ENCODE assay signal across 19 mouse cellular contexts in the genomic region with DNA sequence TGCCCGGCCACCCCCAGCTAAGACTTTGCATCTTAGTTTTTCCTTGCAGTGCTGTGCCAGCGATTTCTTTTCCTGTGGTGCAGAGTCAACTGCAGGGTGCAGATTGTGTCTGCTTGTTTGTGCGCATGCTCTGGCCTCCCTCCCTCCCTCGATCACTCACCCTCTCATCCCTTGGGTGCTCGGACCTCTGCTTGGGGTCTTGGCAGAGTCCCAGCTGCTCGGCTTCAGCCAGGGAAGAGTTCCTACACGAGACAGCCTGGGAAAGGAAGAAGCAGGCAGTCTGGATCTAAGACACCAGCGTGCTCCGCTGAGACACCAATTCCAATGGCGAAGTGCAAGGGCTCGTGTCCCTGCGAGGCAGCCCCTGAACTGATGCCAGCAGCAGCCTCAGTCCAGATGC. TPM values are rescaled to one million over a fixed set of nuclear protein-coding genes. Genes with fewer than 3 reads are reported as not detected.
A peak's percentile ranks its signal among the peaks of the same experiment; 100 is the strongest.
DNase-seq lines count a peak whose midpoint lies in the region; ATAC-seq and TF ChIP-seq lines count a peak whose summit lies in the region.
"Had no signal": no experiment of that assay in that cellular context is flagged by ENCODE, and none has a peak within 500 bp of the region (broad histone marks: within the 10 kb centered on the region; RNA-seq: fewer than 3 reads in every experiment).

No protein-coding gene starts in this region.

- H3K4me1 ChIP-seq in heart, adult 2 months (ENCODE audit: control insufficient read depth, insufficient read depth, low read length): no peaks in the 10 kb centered on the region
- H3K4me1 ChIP-seq in heart, embryonic 11.5 days (ENCODE audit: control insufficient read depth, insufficient read depth, low read length): no peaks in the 10 kb centered on the region
- H3K4me1 ChIP-seq in midbrain, embryonic 16.5 days (ENCODE audit: control insufficient read depth, insufficient read depth, low read length): no peaks in the 10 kb centered on the region
- H3K4me1 ChIP-seq: forebrain, embryonic 10.5 days; midbrain, embryonic 12.5 days had no signal

- TF ChIP-seq CTCF in heart, adult 2 months (IDR thresholded peaks at IDR 0.05): no peak

- intact Hi-C loops in heart, adult 2 months (cut with DNase I): no loop called here

- 66% methylated on average over 12 of the region's 12 CpGs for WGBS in heart, adult 2 months
- 62% methylated on average over 12 of the region's 12 CpGs for WGBS in heart, embryonic 11.5 days (ENCODE audit: insufficient replicate concordance)
- WGBS in midbrain, embryonic 16.5 days: 63% methylated on average over 12 of the region's 12 CpGs

- no peak overlapping the region for H3K27ac ChIP-seq in heart, adult 2 months
- H3K27ac ChIP-seq in heart, embryonic 11.5 days (ENCODE audit: low read depth, low read length): no peak overlapping the region
- no peak overlapping the region for H3K27ac ChIP-seq in midbrain, embryonic 16.5 days (ENCODE audit: low read length)
- H3K27ac ChIP-seq: forebrain, embryonic 10.5 days; hindbrain, embryonic 10.5 days; macrophage; midbrain, embryonic 12.5 days had no signal

- H3K4me3 ChIP-seq in heart, adult 2 months: no peak overlapping the region
- H3K4me3 ChIP-seq in heart, embryonic 11.5 days (ENCODE audit: low read depth, low read length): no peak overlapping the region
- H3K4me3 ChIP-seq in midbrain, embryonic 16.5 days (ENCODE audit: low read depth, low read length): no peak overlapping the region
- H3K4me3 ChIP-seq: forebrain, embryonic 10.5 days; hindbrain, embryonic 10.5 days; midbrain, embryonic 12.5 days had no signal

- H3K9ac ChIP-seq in heart, adult 2 months (ENCODE audit: low read depth, low read length): no peak overlapping the region
- H3K9ac ChIP-seq in heart, embryonic 11.5 days (ENCODE audit: low read depth, low read length): no peak overlapping the region
- H3K9ac ChIP-seq in midbrain, embryonic 16.5 days (ENCODE audit: low read depth, low read length): no peak overlapping the region
- H3K9ac ChIP-seq: liver, postnatal 0 days; midbrain, embryonic 12.5 days had no signal

- ATAC-seq in heart, embryonic 11.5 days (replicated peaks; ENCODE audit: insufficient number of reproducible peaks, low FRiP score, low TSS enrichment): no peak
- ATAC-seq in midbrain, embryonic 16.5 days: no peak
- ATAC-seq: CD4-positive, CD25-positive, alpha-beta regulatory T cell, adult 4 months; liver, postnatal 0 days had no signal

- DNase-seq in adrenal gland, postnatal 10 days: peak; percentile 17
- DNase-seq in adrenal gland, postnatal 4 days (ENCODE audit: low spot score in 2 of 2): no peak
- peak; percentile 45 to 54 for DNase-seq in heart, adult 2 months
- peak; percentile 56 for DNase-seq in testis, postnatal 10 days (ENCODE audit: low spot score)
- DNase-seq in testis, postnatal 14 days (ENCODE audit: low spot score): no peak
- DNase-seq in kidney, postnatal 4 days: peak; percentile 36 to 47
- DNase-seq: cerebellum, adult 11-12 months; cerebellum, postnatal 25 days; thymus, adult 2 months had no signal

- TF ChIP-seq EP300 in heart, adult 2 months (IDR thresholded peaks at IDR 0.05; ENCODE audit: insufficient read depth, low read depth, low read length): no peak

- H3K4me2 ChIP-seq in heart, embryonic 11.5 days: no peak overlapping the region
- H3K4me2 ChIP-seq in midbrain, embryonic 16.5 days (ENCODE audit: low read length): no peak overlapping the region; the same call in 1 of the 2 replicates
- H3K4me2 ChIP-seq: midbrain, embryonic 12.5 days had no signal

- H3K27me3 ChIP-seq in heart, adult 2 months (ENCODE audit: control insufficient read depth, insufficient read depth, low read length): no peaks in the 10 kb centered on the region
- no peaks in the 10 kb centered on the region for H3K27me3 ChIP-seq in heart, embryonic 11.5 days (ENCODE audit: control insufficient read depth, insufficient read depth, low read length)
- H3K27me3 ChIP-seq in midbrain, embryonic 16.5 days (ENCODE audit: control insufficient read depth, insufficient read depth, low read depth, low read length): no peaks in the 10 kb centered on the region
- H3K27me3 ChIP-seq: midbrain, embryonic 12.5 days had no signal

- H3K79me2 ChIP-seq in heart, adult 2 months (replicated peaks; ENCODE audit: control insufficient read depth, insufficient read depth, low read length): no peaks in the 10 kb centered on the region

- TF ChIP-seq POLR2A in heart, adult 2 months (IDR thresholded peaks at IDR 0.05; ENCODE audit: insufficient read depth, low read depth, low read length): no peak

- H3K9me3 ChIP-seq in heart, embryonic 11.5 days (replicated peaks; ENCODE audit: control insufficient read depth, low read length): no peaks in the 10 kb centered on the region
- H3K9me3 ChIP-seq in midbrain, embryonic 16.5 days (replicated peaks; ENCODE audit: control insufficient read depth, low read length, poor library complexity, severe bottlenecking): no peaks in the 10 kb centered on the region
- H3K9me3 ChIP-seq: forebrain, embryonic 10.5 days; G1E; hindbrain, embryonic 10.5 days; midbrain, embryonic 12.5 days had no signal

- no peaks in the 10 kb centered on the region for H3K36me3 ChIP-seq in heart, adult 2 months (ENCODE audit: control insufficient read depth, insufficient read depth, low read length)
- no peaks in the 10 kb centered on the region for H3K36me3 ChIP-seq in heart, embryonic 11.5 days (ENCODE audit: control insufficient read depth, insufficient read depth, low read length)
- no peaks in the 10 kb centered on the region for H3K36me3 ChIP-seq in midbrain, embryonic 16.5 days (ENCODE audit: control insufficient read depth, insufficient read depth, low read length)
- H3K36me3 ChIP-seq: forebrain, embryonic 10.5 days; hindbrain, embryonic 10.5 days; midbrain, embryonic 12.5 days had no signal

RNA-seq across cellular contexts. Expression of a gene that starts 15.3 kb away (rescaled TPM):
- 1 to 10 TPM; 1.2 to 1.4 TPM for total RNA-seq in adrenal gland, postnatal 10 days (2021)
- total RNA-seq in adrenal gland, postnatal 4 days (2021): 1 to 10 TPM; 1.7 to 2.4 TPM
- total RNA-seq in heart, adult 2 months (2021): 1 to 10 TPM; 2.5 to 2.6 TPM
- 1.8 and 2.2 TPM in 2 replicates for polyA plus RNA-seq in heart, adult 2 months (2012; rRNA removed)
- 0.77 and 0.83 TPM in 2 replicates for polyA plus RNA-seq in heart, embryonic 11.5 days (2014; fragmentation: Nextera tagmentation; extraction: Ambion mirVana)
- polyA plus RNA-seq in midbrain, embryonic 16.5 days (2015; fragmentation: Nextera tagmentation; extraction: Ambion mirVana): 0.81 and 0.84 TPM in 2 replicates
- polyA plus RNA-seq: CD4-positive, CD25-positive, alpha-beta regulatory T cell, adult 4 months had no signal

RNA-seq across cellular contexts. Expression of a gene that starts 41.0 kb away (rescaled TPM):
- 10 to 100 TPM; 15.8 to 18.0 TPM for total RNA-seq in adrenal gland, postnatal 10 days (2021)
- 10 to 100 TPM in 1 of 2 experiments, 1 to 10 TPM in 1; 9.1 to 12.4 TPM for total RNA-seq in adrenal gland, postnatal 4 days (2021)
- not detected for total RNA-seq in heart, adult 2 months (2021)
- polyA plus RNA-seq in heart, adult 2 months (2012; rRNA removed): 0.14 TPM in 1 of 2 replicates, not detected in the other
- 14.0 TPM in 2 replicates for polyA plus RNA-seq in heart, embryonic 11.5 days (2014; fragmentation: Nextera tagmentation; extraction: Ambion mirVana)
- 15.6 and 16.6 TPM in 2 replicates for polyA plus RNA-seq in midbrain, embryonic 16.5 days (2015; fragmentation: Nextera tagmentation; extraction: Ambion mirVana)
- total RNA-seq: G1E; granulocyte monocyte progenitor cell, adult 5-6 weeks had no signal
- polyA plus RNA-seq: G1E; liver, postnatal 0 days; macrophage had no signal

RNA-seq across cellular contexts. Expression of a gene that starts 51.2 kb away (rescaled TPM):
- 100 to 1,000 TPM; 173 to 277 TPM for total RNA-seq in adrenal gland, postnatal 10 days (2021)
- 100 to 1,000 TPM; 225 to 242 TPM for total RNA-seq in adrenal gland, postnatal 4 days (2021)
- 10 to 100 TPM; 44.0 to 54.7 TPM for total RNA-seq in heart, adult 2 months (2021)
- 42.9 and 49.4 TPM in 2 replicates for polyA plus RNA-seq in heart, adult 2 months (2012; rRNA removed)
- polyA plus RNA-seq in heart, embryonic 11.5 days (2014; fragmentation: Nextera tagmentation; extraction: Ambion mirVana): 14.3 and 17.2 TPM in 2 replicates
- polyA plus RNA-seq in midbrain, embryonic 16.5 days (2015; fragmentation: Nextera tagmentation; extraction: Ambion mirVana): 14.9 and 15.1 TPM in 2 replicates

Comparison
In these comparisons a context has a peak if more than half of its experiments do, and no peak if none do; other contexts are left out.
1. DNase-seq: peak in adrenal gland, postnatal 10 days (single experiment), heart, adult 2 months (2 of 2), testis, postnatal 10 days (single experiment) and kidney, postnatal 4 days (2 of 2); none in adrenal gland, postnatal 4 days (0 of 2) and testis, postnatal 14 days (single experiment).
2. RNA of a gene that starts 41.0 kb away (total RNA-seq): 15.8 to 18.0 TPM in adrenal gland, postnatal 10 days and 9.1 to 12.4 TPM in adrenal gland, postnatal 4 days; not detected in heart, adult 2 months; every median in the first group is over 10 times any median in the second.